Mouse (Mus musculus) MEL (cell line): ENCODE measurements around the gene Pip5k1b.

ENCODE experiments used
- CHD2 ChIP-seq: IDR thresholded peaks from 2 replicates; pipeline ENCODE4 v1.6.1; 2011; ENCODE audit warnings: low read length, improper control_type of control experiment
- CTCF ChIP-seq, 3 experiments: IDR thresholded peaks in 2 of 3; conservative IDR thresholded peaks in 1 of 3; 2 replicates each; pipeline ENCODE4 v1.5.1; 2011 to 2012; ENCODE audit warnings: low read length in 3 of 3, low read depth in 2 of 3, mild to moderate bottlenecking in 2 of 3, improper control_type of control experiment in 1 of 3, inconsistent platforms in 1 of 3, mixed read lengths in 1 of 3, moderate library complexity in 1 of 3; ENCODE audit not compliant: control insufficient read depth in 1 of 3, insufficient read depth in 1 of 3, poor library complexity in 1 of 3, severe bottlenecking in 1 of 3
- EP300 ChIP-seq, 2 experiments: IDR thresholded peaks; 2 replicates each; pipeline ENCODE4 v1.6.1; 2011; ENCODE audit warnings: improper control_type of control experiment in 2 of 2, low read length in 2 of 2, low read depth in 1 of 2, mild to moderate bottlenecking in 1 of 2
- GABPA ChIP-seq: IDR thresholded peaks from 2 replicates; pipeline ENCODE4 v1.6.1; 2012; ENCODE audit warnings: low read depth, mild to moderate bottlenecking, inconsistent platforms, low read length, improper control_type of control experiment, moderate library complexity
- GATA1 ChIP-seq: IDR thresholded peaks from 2 replicates; pipeline ENCODE4 v1.6.1; 2011; ENCODE audit warnings: low read depth, low read length, improper control_type of control experiment
- MAZ ChIP-seq: IDR thresholded peaks from 2 replicates; pipeline ENCODE4 v1.6.1; 2012; ENCODE audit warnings: low read depth, mild to moderate bottlenecking, inconsistent platforms, low read length, improper control_type of control experiment
- MYB ChIP-seq: IDR thresholded peaks from 2 replicates; pipeline ENCODE4 v1.6.1; 2011; ENCODE audit warnings: mild to moderate bottlenecking, low read depth, low read length, improper control_type of control experiment
- POLR2A ChIP-seq, 2 experiments: IDR thresholded peaks; 2 replicates each; pipeline ENCODE4 v1.6.1; 2011 to 2012; ENCODE audit warnings: low read length in 2 of 2, mild to moderate bottlenecking in 2 of 2, control low read depth in 1 of 2, improper control_type of control experiment in 1 of 2, low read depth in 1 of 2, moderate library complexity in 1 of 2; ENCODE audit not compliant: control insufficient read depth in 1 of 2, insufficient read depth in 1 of 2, poor library complexity in 1 of 2
- RAD21 ChIP-seq: IDR thresholded peaks from 2 replicates; pipeline ENCODE4 v1.6.1; 2011; ENCODE audit warnings: mild to moderate bottlenecking, low read depth, low read length, improper control_type of control experiment
- SMC3 ChIP-seq: IDR thresholded peaks from 2 replicates; pipeline ENCODE4 v1.6.1; 2011; ENCODE audit warnings: low read depth, low read length, improper control_type of control experiment

DNA sequence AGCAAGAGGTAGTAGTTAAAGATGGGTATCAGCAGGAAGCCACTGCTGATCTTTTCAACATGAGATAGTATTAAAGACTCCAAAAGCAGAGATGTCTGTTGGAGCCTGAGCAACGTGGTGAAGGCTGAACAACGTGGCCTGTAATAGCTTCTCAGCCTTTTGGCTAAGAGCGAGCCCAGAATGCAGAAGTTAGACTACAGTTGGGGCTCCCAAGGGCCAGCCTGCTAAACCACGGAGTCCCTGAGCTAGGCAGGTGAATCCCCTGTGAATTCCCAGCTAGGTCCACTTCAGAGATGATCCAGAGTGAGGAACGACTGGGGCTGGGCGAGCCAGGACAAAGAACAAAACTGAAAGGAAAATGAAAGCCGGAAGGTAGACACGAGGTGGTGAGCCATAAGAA is 104.9 kb downstream of the Pip5k1b start:
- TF ChIP-seq GATA1 (no peak), POLR2A (IDR thresholded peaks at IDR 0.05; ENCODE audit: control insufficient read depth in 1 of 2, insufficient read depth in 1 of 2, low read depth in 1 of 2, low read length in 2 of 2, poor library complexity in 1 of 2) (no peak), EP300 (IDR thresholded peaks at IDR 0.05; ENCODE audit: low read depth in 1 of 2, low read length in 2 of 2) (peak in 1 of 2 experiments; percentile 28; a peak in 1 of 4 replicates), GABPA (no peak), SMC3 (no peak), CTCF (IDR thresholded peaks at IDR 0.05 in 2 of 3, conservative IDR thresholded peaks at IDR 0.05 in 1 of 3; ENCODE audit: control insufficient read depth in 1 of 3, insufficient read depth in 1 of 3, low read depth in 2 of 3, low read length in 3 of 3, poor library complexity in 1 of 3, severe bottlenecking in 1 of 3) (no peak), CHD2 (no peak), MAZ (no peak), RAD21 (no peak), MYB (no peak)
